Mouse (Mus musculus): ENCODE results near the gene Foxo3. TPM values are rescaled to one million over a fixed set of nuclear protein-coding genes. Genes with fewer than 3 reads are reported as not detected.

Gene Foxo3
- polyA plus RNA-seq, 1 experiment from 2014 or later = 9.5 TPM

- H3K9me3 ChIP-seq (ENCODE audit: control insufficient read depth, low read length) = no peaks in the 10 kb centered on the region
- WGBS = 54% methylated on average over 5 of the region's 5 CpGs
- peak; percentile 72 for DNase-seq (ENCODE audit: low spot score)
These were observed 14.8 kb upstream of the Foxo3 start for GRCm38 (mm10) chr10:42291360-42291759.

GRCm38 (mm10) chr10:42287666-42288065 is 11.1 kb upstream of the Foxo3 start:
- 57% methylated on average over 1 of the region's 1 CpGs for WGBS
- H3K4me2 ChIP-seq (ENCODE audit: low read length) = no peak overlapping the region
- H3K9ac ChIP-seq (ENCODE audit: low read length) = no peak overlapping the region
- H3K4me1 ChIP-seq (replicated peaks; ENCODE audit: control insufficient read depth, insufficient read depth, low read length) = no peaks in the 10 kb centered on the region
- no peaks in the 10 kb centered on the region for H3K27me3 ChIP-seq (replicated peaks; ENCODE audit: control insufficient read depth, insufficient read depth, low read length)
- 0 out of 2 replicates have a peak, but pooled peaks cover 2% of the 10 kb centered on the region for H3K9me3 ChIP-seq (ENCODE audit: control insufficient read depth, low read length)
- no peak overlapping the region for H3K27ac ChIP-seq (ENCODE audit: low read depth)
- DNase-seq (ENCODE audit: low spot score) (no peak), ATAC-seq (replicated peaks; ENCODE audit: low FRiP score, low TSS enrichment, low read depth) (no peak)
- no peaks in the 10 kb centered on the region for H3K36me3 ChIP-seq (ENCODE audit: control insufficient read depth, insufficient read depth, low read length)
- no peak overlapping the region for H3K4me3 ChIP-seq (ENCODE audit: low read depth, low read length)

More at GRCm38 (mm10) chr10:42291360-42291759, 14.8 kb upstream of the Foxo3 start:
- no peaks in the 10 kb centered on the region for H3K27me3 ChIP-seq (replicated peaks; ENCODE audit: control insufficient read depth, insufficient read depth, low read length)
- no peak overlapping the region for H3K4me3 ChIP-seq (ENCODE audit: low read depth, low read length)
- no peak overlapping the region for H3K4me2 ChIP-seq (ENCODE audit: low read length)
- no peaks in the 10 kb centered on the region for H3K36me3 ChIP-seq (ENCODE audit: control insufficient read depth, insufficient read depth, low read length)
- H3K9ac ChIP-seq (ENCODE audit: low read length) = no peak overlapping the region
- H3K4me1 ChIP-seq (replicated peaks; ENCODE audit: control insufficient read depth, insufficient read depth, low read length) = no peaks in the 10 kb centered on the region
- no peak for ATAC-seq (replicated peaks; ENCODE audit: low FRiP score, low TSS enrichment, low read depth)
- no peak overlapping the region for H3K27ac ChIP-seq (ENCODE audit: low read depth)

DNA sequence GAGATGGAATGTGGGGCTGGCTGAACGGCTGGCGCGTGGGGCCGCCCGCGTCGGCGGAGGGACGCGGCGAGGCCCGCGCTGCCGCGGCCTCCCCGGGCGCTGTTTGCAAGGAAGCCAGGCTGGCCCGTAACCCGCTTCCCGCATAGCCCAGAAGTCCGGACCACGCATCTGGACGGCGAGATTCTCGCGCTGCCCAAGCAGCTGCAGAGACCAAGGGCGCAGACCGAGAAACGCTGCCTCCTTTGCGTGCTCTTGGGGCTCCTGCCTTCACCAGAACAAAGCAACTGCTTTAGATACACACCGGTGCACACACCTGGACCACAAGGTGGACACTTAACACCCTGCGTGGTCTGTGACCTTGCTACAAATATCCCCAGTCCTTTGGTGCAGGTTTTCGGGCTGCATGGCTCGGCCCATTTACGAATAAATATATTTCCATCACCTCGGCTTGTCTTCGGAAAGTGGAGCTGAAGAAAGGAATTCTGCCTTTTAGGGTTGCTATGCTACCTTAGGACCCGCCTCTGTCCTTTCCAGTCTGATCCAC is 1.8 kb upstream of the Foxo3 start:
- H3K9ac ChIP-seq (ENCODE audit: low read length) = peak overlapping the region; percentile 84
- DNase-seq (ENCODE audit: low spot score) (no peak), ATAC-seq (replicated peaks; ENCODE audit: low FRiP score, low TSS enrichment, low read depth) (peak; percentile 6; the same call in 1 of the 2 replicates)
- H3K4me2 ChIP-seq (ENCODE audit: low read length) = peak overlapping the region; percentile 96
- H3K4me1 ChIP-seq (replicated peaks; ENCODE audit: control insufficient read depth, insufficient read depth, low read length) = peaks cover 17% of the 10 kb centered on the region
- no peaks in the 10 kb centered on the region for H3K27me3 ChIP-seq (replicated peaks; ENCODE audit: control insufficient read depth, insufficient read depth, low read length)
- H3K4me3 ChIP-seq (ENCODE audit: low read depth, low read length) = peak overlapping the region; percentile 93
- no peaks in the 10 kb centered on the region for H3K9me3 ChIP-seq (ENCODE audit: control insufficient read depth, low read length)
- under 1% methylated on average over 38 of the region's 38 CpGs for WGBS
- no peaks in the 10 kb centered on the region for H3K36me3 ChIP-seq (ENCODE audit: control insufficient read depth, insufficient read depth, low read length)
- peak overlapping the region; percentile 99 for H3K27ac ChIP-seq (ENCODE audit: low read depth)

- peak overlapping the region; percentile 84 for H3K9ac ChIP-seq (ENCODE audit: low read length)
- H3K27me3 ChIP-seq (replicated peaks; ENCODE audit: control insufficient read depth, insufficient read depth, low read length) = no peaks in the 10 kb centered on the region
- DNase-seq (ENCODE audit: low spot score) (peak; percentile 97), ATAC-seq (replicated peaks; ENCODE audit: low FRiP score, low TSS enrichment, low read depth) (peak; percentile 91)
- peak overlapping the region; percentile 96 for H3K4me2 ChIP-seq (ENCODE audit: low read length)
- no peaks in the 10 kb centered on the region for H3K9me3 ChIP-seq (ENCODE audit: control insufficient read depth, low read length)
- peaks cover 18% of the 10 kb centered on the region for H3K4me1 ChIP-seq (replicated peaks; ENCODE audit: control insufficient read depth, insufficient read depth, low read length)
- peak overlapping the region; percentile 99 for H3K27ac ChIP-seq (ENCODE audit: low read depth)
- H3K4me3 ChIP-seq (ENCODE audit: low read depth, low read length) = peak overlapping the region; percentile 93
- no peaks in the 10 kb centered on the region for H3K36me3 ChIP-seq (ENCODE audit: control insufficient read depth, insufficient read depth, low read length)
- under 1% methylated on average over 72 of the region's 78 CpGs for WGBS
These were observed 1.1 kb upstream of the Foxo3 start for GRCm38 (mm10) chr10:42277476-42278306.

DNA sequence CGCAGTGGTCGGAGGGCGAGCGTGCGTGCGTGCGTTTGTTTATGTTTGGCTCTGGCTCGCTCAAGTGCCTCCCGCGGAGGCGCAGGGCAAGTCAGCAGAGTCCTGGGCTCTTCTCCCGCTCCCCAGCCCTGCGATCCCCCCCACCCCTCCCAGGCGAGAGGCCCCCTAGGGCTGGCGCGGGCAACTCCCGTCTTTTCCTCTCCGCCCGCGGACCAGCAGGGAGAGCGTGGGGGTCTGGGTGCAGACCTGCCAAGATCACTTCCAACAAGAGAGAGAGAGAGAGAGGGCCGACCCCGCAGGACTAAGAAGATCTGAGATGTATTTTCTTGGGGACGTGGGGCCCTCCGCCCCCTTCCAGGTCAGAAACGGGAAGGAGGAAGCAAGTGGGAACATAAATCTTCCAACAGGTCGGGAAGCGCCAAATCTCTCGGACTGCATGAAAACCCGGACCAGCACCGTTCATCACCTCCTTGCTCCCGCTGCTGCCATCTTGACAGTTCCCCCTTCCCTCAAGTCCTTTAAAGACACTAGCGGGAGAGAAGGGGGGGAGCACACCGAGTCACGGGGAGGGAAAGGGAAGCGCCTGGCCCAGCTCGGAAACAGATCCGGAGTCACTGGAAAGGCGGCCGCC is 569 bp downstream of the Foxo3 start:
- Histone ChIP-seq H3K9ac (ENCODE audit: low read length) (peak overlapping the region; percentile 84), H3K27me3 (replicated peaks; ENCODE audit: control insufficient read depth, insufficient read depth, low read length) (no peaks in the 10 kb centered on the region), H3K27ac (ENCODE audit: low read depth) (peak overlapping the region; percentile 99), H3K9me3 (ENCODE audit: control insufficient read depth, low read length) (no peaks in the 10 kb centered on the region), H3K4me1 (replicated peaks; ENCODE audit: control insufficient read depth, insufficient read depth, low read length) (peaks cover 33% of the 10 kb centered on the region), H3K36me3 (ENCODE audit: control insufficient read depth, insufficient read depth, low read length) (peaks cover 9% of the 10 kb centered on the region; the same call in 1 of the 2 replicates), H3K4me3 (ENCODE audit: low read depth, low read length) (peak overlapping the region; percentile 93), H3K4me2 (ENCODE audit: low read length) (peak overlapping the region; percentile 96)
- DNase-seq (ENCODE audit: low spot score) (peak; percentile 92), ATAC-seq (replicated peaks; ENCODE audit: low FRiP score, low TSS enrichment, low read depth) (peak; percentile 2; the same call in 1 of the 2 replicates)
- WGBS = under 1% methylated on average over 33 of the region's 40 CpGs

DNA sequence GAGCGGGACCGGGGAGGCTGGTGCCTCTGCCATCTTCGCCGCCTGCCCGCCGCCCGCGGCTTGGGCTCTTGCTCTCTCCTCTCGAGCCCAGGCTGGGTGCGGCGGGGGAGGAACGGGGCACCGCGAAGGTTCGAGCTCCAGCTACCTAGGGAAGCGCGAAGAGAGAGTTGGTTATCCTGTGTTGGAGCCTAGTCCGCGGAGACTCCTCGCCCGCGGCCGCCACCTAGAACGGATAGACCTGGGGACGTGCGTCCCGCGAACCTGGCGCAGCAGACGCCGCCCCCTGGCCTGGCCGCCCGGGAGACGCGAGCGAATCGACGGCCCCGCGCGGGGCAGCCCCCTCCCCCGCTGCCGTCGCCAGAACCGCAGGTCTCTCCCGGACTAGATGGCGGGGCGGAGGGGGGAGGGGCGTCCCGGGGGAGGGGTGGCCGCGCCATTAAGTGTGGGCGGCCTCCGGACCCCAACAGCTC is 1.1 kb downstream of the Foxo3 start:
- peak overlapping the region; percentile 99 for H3K27ac ChIP-seq (ENCODE audit: low read depth)
- DNase-seq (ENCODE audit: low spot score) = peak; percentile 88
- under 1% methylated on average over 45 of the region's 54 CpGs for WGBS
- H3K9me3 ChIP-seq (ENCODE audit: control insufficient read depth, low read length) = no peaks in the 10 kb centered on the region
- peaks cover 34% of the 10 kb centered on the region for H3K4me1 ChIP-seq (replicated peaks; ENCODE audit: control insufficient read depth, insufficient read depth, low read length)
- peaks cover 9% of the 10 kb centered on the region; the same call in 1 of the 2 replicates for H3K36me3 ChIP-seq (ENCODE audit: control insufficient read depth, insufficient read depth, low read length)
- peak overlapping the region; percentile 93 for H3K4me3 ChIP-seq (ENCODE audit: low read depth, low read length)
- peak overlapping the region; percentile 84 for H3K9ac ChIP-seq (ENCODE audit: low read length)
- ATAC-seq (replicated peaks; ENCODE audit: low FRiP score, low TSS enrichment, low read depth) = no peak
- H3K4me2 ChIP-seq (ENCODE audit: low read length) = peak overlapping the region; percentile 96
- no peaks in the 10 kb centered on the region for H3K27me3 ChIP-seq (replicated peaks; ENCODE audit: control insufficient read depth, insufficient read depth, low read length)

GRCm38 (mm10) chr10:42274712-42275400 is 1.7 kb downstream of the Foxo3 start:
- H3K4me3 ChIP-seq (ENCODE audit: low read depth, low read length) = peak overlapping the region; percentile 93
- ATAC-seq (replicated peaks; ENCODE audit: low FRiP score, low TSS enrichment, low read depth) (no peak), DNase-seq (ENCODE audit: low spot score) (peak; percentile 77)
- H3K27me3 ChIP-seq (replicated peaks; ENCODE audit: control insufficient read depth, insufficient read depth, low read length) = no peaks in the 10 kb centered on the region
- H3K4me2 ChIP-seq (ENCODE audit: low read length) = peak overlapping the region; percentile 96
- H3K36me3 ChIP-seq (ENCODE audit: control insufficient read depth, insufficient read depth, low read length) = peaks cover 9% of the 10 kb centered on the region; the same call in 1 of the 2 replicates
- 4% methylated on average over 65 of the region's 65 CpGs for WGBS
- H3K9ac ChIP-seq (ENCODE audit: low read length) = peak overlapping the region; percentile 84
- H3K27ac ChIP-seq (ENCODE audit: low read depth) = peak overlapping the region; percentile 99; the same call in 1 of the 2 replicates
- peaks cover 34% of the 10 kb centered on the region for H3K4me1 ChIP-seq (replicated peaks; ENCODE audit: control insufficient read depth, insufficient read depth, low read length)
- H3K9me3 ChIP-seq (ENCODE audit: control insufficient read depth, low read length) = no peaks in the 10 kb centered on the region
